Mouse (Mus musculus): Measurements from ENCODE around the gene Ccdc170.

GRCm38 (mm10) chr10:4570778-4571177 lies 88.5 kb downstream of the Ccdc170 start:
- TF ChIP-seq CTCF (conservative IDR thresholded peaks at IDR 0.05; ENCODE audit: insufficient read depth, insufficient read length, low read depth, low read length) (no peak), POLR2A (IDR thresholded peaks at IDR 0.05; ENCODE audit: low read depth, low read length) (no peak)

Measured in kidney, adult 2 months (tissue).